Mouse (Mus musculus): Measurements from ENCODE around the gene Ap5b1. TPM values are rescaled to one million over a fixed set of nuclear protein-coding genes. Genes with fewer than 3 reads are reported as not detected.

Gene Ap5b1
- polyA plus RNA-seq, 1 experiment from 2014 or later: 10.8 TPM

GRCm38 (mm10) chr19:5620007-5620406, 52.2 kb downstream of the Ap5b1 start:
- no peaks in the 10 kb centered on the region for H3K4me1 ChIP-seq
- no peak for ATAC-seq (replicated peaks; ENCODE audit: low FRiP score)
- H3K4me2 ChIP-seq: no peak overlapping the region
- no peaks in the 10 kb centered on the region for H3K36me3 ChIP-seq
- no peak overlapping the region for H3K27ac ChIP-seq
- no peak overlapping the region for H3K4me3 ChIP-seq (replicated peaks)
- WGBS: 86% methylated on average over 4 of the region's 4 CpGs
- H3K9me3 ChIP-seq (replicated peaks): no peaks in the 10 kb centered on the region
- H3K27me3 ChIP-seq: peaks cover under 1% of the 10 kb centered on the region; the same call in 1 of the 2 replicates
- no peak overlapping the region for H3K9ac ChIP-seq

Other genes starting within 250 kb of the Ap5b1 start
- not detected in 2 replicates for gene Catsper1, start 232.3 kb upstream of the Ap5b1 start, polyA plus RNA-seq (2015; fragmentation: Nextera tagmentation; extraction: Ambion mirVana)
- gene Cst6, start 218.5 kb upstream of the Ap5b1 start, polyA plus RNA-seq (2015; fragmentation: Nextera tagmentation; extraction: Ambion mirVana): 0.45 and 1.2 TPM in 2 replicates
- 58.4 and 59.3 TPM in 2 replicates for gene Eif1ad, start 201.3 kb upstream of the Ap5b1 start, polyA plus RNA-seq (2015; fragmentation: Nextera tagmentation; extraction: Ambion mirVana)
- 477 and 508 TPM in 2 replicates for gene Banf1, start 200.9 kb upstream of the Ap5b1 start, polyA plus RNA-seq (2015; fragmentation: Nextera tagmentation; extraction: Ambion mirVana)
- 82.0 and 87.6 TPM in 2 replicates for gene Sart1, start 179.3 kb upstream of the Ap5b1 start, polyA plus RNA-seq (2015; fragmentation: Nextera tagmentation; extraction: Ambion mirVana)
- 0.30 and 0.57 TPM in 2 replicates for gene Tsga10ip, start 165.5 kb upstream of the Ap5b1 start, polyA plus RNA-seq (2015; fragmentation: Nextera tagmentation; extraction: Ambion mirVana)
- 248 and 250 TPM in 2 replicates for gene Drap1, start 143.0 kb upstream of the Ap5b1 start, polyA plus RNA-seq (2015; fragmentation: Nextera tagmentation; extraction: Ambion mirVana)
- 54.2 and 59.0 TPM in 2 replicates for gene AI837181, start 142.9 kb upstream of the Ap5b1 start, polyA plus RNA-seq (2015; fragmentation: Nextera tagmentation; extraction: Ambion mirVana)
- 0.39 TPM in 1 of 2 replicates, not detected in the other for gene Fosl1, start 120.5 kb upstream of the Ap5b1 start, polyA plus RNA-seq (2015; fragmentation: Nextera tagmentation; extraction: Ambion mirVana)
- 10.1 and 11.3 TPM in 2 replicates for gene Ccdc85b, start 110.1 kb upstream of the Ap5b1 start, polyA plus RNA-seq (2015; fragmentation: Nextera tagmentation; extraction: Ambion mirVana)
- 119 and 128 TPM in 2 replicates for gene Fibp, start 107.4 kb upstream of the Ap5b1 start, polyA plus RNA-seq (2015; fragmentation: Nextera tagmentation; extraction: Ambion mirVana)
- gene Ctsw, start 99.5 kb upstream of the Ap5b1 start, polyA plus RNA-seq (2015; fragmentation: Nextera tagmentation; extraction: Ambion mirVana): 1.1 and 1.5 TPM in 2 replicates
- 156 and 179 TPM in 2 replicates for gene Efemp2, start 94.1 kb upstream of the Ap5b1 start, polyA plus RNA-seq (2015; fragmentation: Nextera tagmentation; extraction: Ambion mirVana)
- 37.0 and 47.4 TPM in 2 replicates for gene Mus81, start 79.6 kb upstream of the Ap5b1 start, polyA plus RNA-seq (2015; fragmentation: Nextera tagmentation; extraction: Ambion mirVana)
- 2,798 and 2,930 TPM in 2 replicates for gene Cfl1, start 77.6 kb upstream of the Ap5b1 start, polyA plus RNA-seq (2015; fragmentation: Nextera tagmentation; extraction: Ambion mirVana)
- 0.30 and 0.32 TPM in 2 replicates for gene 1700020D05Rik, start 64.2 kb upstream of the Ap5b1 start, polyA plus RNA-seq (2015; fragmentation: Nextera tagmentation; extraction: Ambion mirVana)
- 7.5 and 9.3 TPM in 2 replicates for gene Snx32, start 57.5 kb upstream of the Ap5b1 start, polyA plus RNA-seq (2015; fragmentation: Nextera tagmentation; extraction: Ambion mirVana)
- 11.3 and 12.0 TPM in 2 replicates for gene Ovol1, start 7.4 kb upstream of the Ap5b1 start, polyA plus RNA-seq (2015; fragmentation: Nextera tagmentation; extraction: Ambion mirVana)
- gene Rnaseh2c, start 33.8 kb downstream of the Ap5b1 start, polyA plus RNA-seq (2015; fragmentation: Nextera tagmentation; extraction: Ambion mirVana): 158 and 163 TPM in 2 replicates
- 53.5 and 58.8 TPM in 2 replicates for gene Kat5, start 42.2 kb downstream of the Ap5b1 start, polyA plus RNA-seq (2015; fragmentation: Nextera tagmentation; extraction: Ambion mirVana)
- 47.3 and 52.4 TPM in 2 replicates for gene Rela, start 69.5 kb downstream of the Ap5b1 start, polyA plus RNA-seq (2015; fragmentation: Nextera tagmentation; extraction: Ambion mirVana)
- 30.8 and 39.8 TPM in 2 replicates for gene Sipa1, start 95.7 kb downstream of the Ap5b1 start, polyA plus RNA-seq (2015; fragmentation: Nextera tagmentation; extraction: Ambion mirVana)
- gene Map3k11, start 120.7 kb downstream of the Ap5b1 start, polyA plus RNA-seq (2015; fragmentation: Nextera tagmentation; extraction: Ambion mirVana): 42.6 and 43.2 TPM in 2 replicates
- gene Pcnx3, start 120.9 kb downstream of the Ap5b1 start, polyA plus RNA-seq (2015; fragmentation: Nextera tagmentation; extraction: Ambion mirVana): 22.2 and 30.1 TPM in 2 replicates
- gene Kcnk7, start 136.3 kb downstream of the Ap5b1 start, polyA plus RNA-seq (2015; fragmentation: Nextera tagmentation; extraction: Ambion mirVana): 0.15 and 0.38 TPM in 2 replicates
- gene Ehbp1l1, start 158.3 kb downstream of the Ap5b1 start, polyA plus RNA-seq (2015; fragmentation: Nextera tagmentation; extraction: Ambion mirVana): 20.5 and 25.9 TPM in 2 replicates
- 89.0 and 91.4 TPM in 2 replicates for gene Fam89b, start 161.6 kb downstream of the Ap5b1 start, polyA plus RNA-seq (2015; fragmentation: Nextera tagmentation; extraction: Ambion mirVana)
- gene Ltbp3, start 172.9 kb downstream of the Ap5b1 start, polyA plus RNA-seq (2015; fragmentation: Nextera tagmentation; extraction: Ambion mirVana): 18.5 and 18.8 TPM in 2 replicates
- 69.6 and 76.0 TPM in 2 replicates for gene Scyl1, start 203.4 kb downstream of the Ap5b1 start, polyA plus RNA-seq (2015; fragmentation: Nextera tagmentation; extraction: Ambion mirVana)